Mouse (Mus musculus): ENCODE results near the gene Ptcd3. TPM values are rescaled to one million over a fixed set of nuclear protein-coding genes. Genes with fewer than 3 reads are reported as not detected.

Gene Ptcd3
- total RNA-seq (2014; fragmentation: Nextera tagmentation) (113 and 134 TPM in 2 replicates), total RNA-seq (2017) (153 and 171 TPM in 2 replicates)

DNA sequence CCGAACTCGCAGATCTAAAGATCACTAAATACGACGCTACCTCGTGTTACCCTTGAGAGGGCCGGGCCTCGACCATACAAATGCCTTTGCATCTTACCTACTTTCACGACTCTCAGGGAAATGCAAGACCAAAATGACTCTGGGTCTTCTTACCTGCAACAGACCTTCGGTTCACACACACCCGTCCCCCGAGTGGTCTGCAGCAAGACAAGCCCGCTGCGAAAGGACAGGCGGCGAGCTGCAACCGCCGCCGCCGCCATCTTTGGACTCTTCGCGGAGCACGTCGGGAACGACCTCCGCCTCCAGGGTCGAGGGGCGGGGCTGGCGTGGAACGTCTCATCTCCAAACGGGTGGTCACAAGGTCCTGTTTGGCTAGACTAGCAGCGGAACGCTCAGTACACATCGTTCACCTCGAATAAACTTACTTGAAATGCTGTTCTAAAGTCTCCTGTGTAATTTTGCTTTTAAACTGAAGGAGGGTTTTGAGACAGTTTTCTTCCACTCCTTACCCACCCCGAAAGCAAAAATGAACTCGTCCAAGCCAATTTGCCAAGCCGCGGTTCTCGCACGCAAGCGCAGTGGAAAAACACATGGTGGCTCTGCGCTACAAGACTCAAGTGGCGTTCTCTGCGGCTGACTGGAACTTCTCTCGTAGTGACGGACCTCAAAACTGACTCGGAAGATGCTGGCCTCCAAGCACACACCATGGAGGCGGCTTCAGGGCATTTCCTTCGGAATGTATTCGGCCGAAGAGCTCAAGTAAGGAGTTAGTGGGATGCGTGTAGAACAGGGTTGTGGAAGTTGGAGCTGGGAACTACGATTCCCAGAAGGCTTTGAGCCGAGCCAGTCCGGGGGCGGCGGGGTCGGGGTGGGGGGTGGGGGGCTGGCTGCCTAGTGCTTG is at the start of gene Ptcd3, which contains the start of gene Polr1a:
TSS of gene Ptcd3 (minus strand) at position 270 of the 901 bp plus-strand sequence.
TSS of gene Polr1a (plus strand) at position 573 of the 901 bp plus-strand sequence.
- peak; percentile 94 for ATAC-seq (replicated peaks; ENCODE audit: poor library complexity, severe bottlenecking)

DNA sequence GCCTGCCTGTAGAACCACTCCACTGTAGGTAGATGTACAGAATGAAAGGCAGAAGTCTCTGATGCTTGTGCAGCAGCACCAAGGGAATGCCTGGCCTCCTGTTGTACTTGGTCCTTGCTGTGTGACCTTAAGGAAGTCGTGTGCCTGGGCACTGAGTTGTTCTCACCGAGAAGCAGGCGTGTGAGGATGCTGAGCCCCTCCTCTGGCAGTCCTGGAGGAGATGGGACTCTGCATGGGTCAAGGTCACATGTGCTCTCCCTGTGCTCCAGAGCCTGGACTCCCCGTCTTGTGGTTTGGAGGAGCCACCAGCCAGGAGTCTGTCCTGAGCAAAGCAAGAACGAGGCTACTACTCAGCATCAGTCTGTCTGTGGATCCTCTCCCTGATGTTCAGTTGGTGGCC is 42.6 kb upstream of the Ptcd3 start:
- ATAC-seq (replicated peaks; ENCODE audit: poor library complexity, severe bottlenecking) = no peak

DNA sequence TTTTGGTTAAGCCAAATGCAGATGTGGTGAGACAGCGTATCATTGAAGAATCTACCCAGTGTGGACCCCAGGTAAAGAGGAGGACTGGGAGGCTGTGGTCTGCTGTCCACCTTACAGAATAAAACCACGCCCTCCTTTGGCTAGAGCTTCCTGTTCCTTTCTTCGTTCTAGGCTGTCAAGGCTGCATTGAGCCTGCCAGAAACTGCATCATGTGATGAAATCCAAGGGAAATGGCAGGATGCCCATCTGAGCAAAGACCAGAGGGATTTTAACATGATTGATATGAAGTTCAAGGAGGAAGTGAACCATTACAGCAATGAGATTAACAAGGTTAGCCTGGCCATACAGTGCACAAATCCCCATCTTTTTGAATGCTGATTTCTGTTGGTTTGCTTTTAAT is 42.0 kb upstream of the Ptcd3 start:
- peak; percentile 86 for ATAC-seq (replicated peaks; ENCODE audit: poor library complexity, severe bottlenecking)

DNA sequence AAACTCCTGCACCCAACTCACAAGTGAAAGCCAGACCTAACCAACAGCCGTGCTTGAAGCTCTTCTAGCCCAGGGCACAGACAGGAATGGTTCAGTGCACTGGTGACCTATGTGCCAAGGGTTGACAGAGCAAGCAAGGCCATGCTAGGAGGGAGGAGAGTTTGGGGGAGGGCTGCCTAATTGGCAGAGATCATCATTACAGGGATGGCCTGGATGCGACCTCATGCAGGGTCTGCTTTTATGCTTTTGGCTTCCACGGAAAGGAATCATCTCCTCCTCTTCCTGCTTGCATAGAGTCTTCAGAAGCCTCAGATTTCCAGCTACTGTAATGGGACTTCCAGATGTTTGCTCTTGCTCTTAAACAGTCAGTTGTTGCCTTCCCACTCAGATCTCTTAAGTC is 41.2 kb upstream of the Ptcd3 start:
- no peak for ATAC-seq (replicated peaks; ENCODE audit: poor library complexity, severe bottlenecking)

DNA sequence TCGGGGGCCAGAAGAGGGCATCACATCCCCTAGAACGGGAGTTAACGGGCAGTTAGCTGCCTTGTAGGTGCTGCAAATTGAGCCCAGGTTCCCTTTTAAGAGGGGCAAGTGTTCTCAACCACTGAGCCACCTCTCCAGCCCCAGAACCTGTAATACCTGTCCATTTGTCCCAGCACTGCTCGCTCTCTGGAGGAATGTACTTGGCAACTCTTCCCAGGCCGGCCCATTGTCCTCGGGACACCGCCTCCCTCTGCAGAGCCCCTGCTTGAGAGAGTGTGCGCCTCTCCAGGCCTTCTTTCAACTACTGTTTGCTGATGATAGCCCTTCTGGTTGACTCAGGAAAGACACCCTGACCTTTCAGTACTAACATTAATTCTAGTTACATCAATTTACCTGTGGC is 37.6 kb upstream of the Ptcd3 start:
- no peak for ATAC-seq (replicated peaks; ENCODE audit: poor library complexity, severe bottlenecking)

DNA sequence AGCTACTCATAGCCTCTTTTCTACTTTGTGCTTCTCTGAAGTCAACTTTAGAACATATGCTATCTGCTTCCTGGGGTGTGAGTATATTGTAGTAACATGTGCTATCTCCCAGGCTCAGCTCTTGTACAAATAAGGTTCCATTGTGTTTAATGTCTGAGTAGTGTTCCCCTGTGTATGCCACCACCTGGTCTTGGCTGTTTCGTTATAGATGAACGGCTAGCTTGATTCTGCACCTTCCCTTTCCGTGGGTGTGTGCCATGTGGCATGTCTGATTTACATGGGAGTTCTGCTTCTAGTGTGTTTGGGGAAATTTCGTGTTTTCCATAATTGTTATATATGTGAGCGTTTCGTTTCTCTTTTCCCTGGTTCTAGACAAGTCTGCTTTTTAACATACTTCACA is 36.6 kb upstream of the Ptcd3 start:
- ATAC-seq (replicated peaks; ENCODE audit: poor library complexity, severe bottlenecking) = no peak

DNA sequence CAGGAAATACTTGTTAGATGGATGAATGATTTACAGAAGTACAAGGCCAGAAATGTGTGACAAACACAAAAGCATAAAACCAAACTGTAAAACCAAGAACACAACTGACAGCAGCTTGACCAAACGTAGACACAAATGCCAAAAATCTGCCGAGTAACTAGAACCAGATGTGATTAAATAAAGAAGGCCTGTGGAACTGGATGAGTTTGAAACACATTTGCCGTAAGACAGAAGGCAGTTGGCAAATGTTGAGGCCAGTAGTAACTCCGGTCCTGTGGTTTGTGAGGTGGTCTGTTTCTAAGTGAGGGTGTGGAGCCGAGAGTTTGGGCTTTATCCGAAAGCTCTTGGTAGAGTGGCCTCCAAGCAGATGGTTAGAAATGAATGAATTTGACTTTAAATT is 32.4 kb upstream of the Ptcd3 start:
- ATAC-seq (replicated peaks; ENCODE audit: poor library complexity, severe bottlenecking) = no peak

DNA sequence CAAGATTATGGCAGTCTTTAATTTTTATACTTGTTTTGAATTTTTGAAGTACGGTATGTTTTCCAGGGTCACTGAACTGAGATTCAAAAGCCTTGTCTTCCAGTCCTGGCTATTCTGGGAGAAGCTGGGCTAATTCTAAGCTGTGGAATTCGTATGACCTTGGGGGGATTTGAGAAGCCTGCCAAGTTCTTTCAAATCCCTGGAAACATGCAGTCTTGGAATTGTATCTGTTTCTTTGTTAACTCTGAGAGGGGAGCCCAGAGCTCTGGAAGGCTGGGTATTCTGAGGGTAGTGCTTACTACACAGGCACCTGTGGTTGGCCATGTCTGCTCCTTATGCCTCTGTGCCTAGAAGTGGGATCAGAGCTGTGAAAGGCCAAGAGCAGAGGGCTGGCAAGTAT is 27.2 kb upstream of the Ptcd3 start:
- no peak for ATAC-seq (replicated peaks; ENCODE audit: poor library complexity, severe bottlenecking)

DNA sequence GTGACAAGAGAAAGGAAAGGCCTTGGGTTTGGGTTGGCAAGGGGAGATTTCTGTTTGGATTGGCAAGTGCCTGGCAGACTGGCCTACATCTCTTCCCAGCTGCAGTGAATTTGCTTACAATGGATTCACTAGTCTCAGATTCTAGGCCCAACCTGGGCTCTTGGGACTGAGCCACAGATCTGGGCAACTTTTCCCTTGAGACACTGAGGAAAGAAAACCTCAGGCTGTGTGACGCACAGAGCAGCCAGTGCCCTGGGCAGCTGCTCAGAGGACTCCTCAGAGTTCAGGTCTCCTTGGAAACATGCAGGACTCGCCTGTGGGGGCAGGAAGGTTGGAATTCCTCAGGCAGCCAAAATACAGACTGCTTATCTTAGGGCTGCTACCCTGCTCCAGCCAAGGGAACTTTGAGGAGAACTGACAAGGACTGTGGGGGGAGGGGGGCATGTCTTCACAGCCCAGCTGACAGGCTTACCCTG is 25.6 kb upstream of the Ptcd3 start:
- no peak for ATAC-seq (replicated peaks; ENCODE audit: poor library complexity, severe bottlenecking)

DNA sequence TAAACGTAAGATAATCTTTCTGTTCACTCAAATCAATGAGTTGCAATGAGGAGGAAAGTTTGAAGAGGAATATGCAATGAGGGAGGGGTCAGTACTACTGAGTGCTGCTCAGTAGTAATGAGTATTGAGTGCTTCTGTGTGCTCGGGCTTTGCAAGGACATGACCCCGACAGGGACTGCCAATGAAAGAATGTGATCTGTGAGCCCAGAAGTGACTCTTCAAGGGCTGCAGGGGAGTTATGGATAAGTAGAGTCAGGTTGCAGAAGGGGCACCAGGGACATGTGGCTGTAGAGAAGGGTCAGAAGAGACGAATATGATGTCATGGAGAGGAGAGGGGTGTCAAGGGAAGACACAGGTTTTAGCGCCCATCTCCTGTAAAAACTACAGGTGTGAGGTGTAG is 23.8 kb upstream of the Ptcd3 start:
- ATAC-seq (replicated peaks; ENCODE audit: poor library complexity, severe bottlenecking) = no peak

DNA sequence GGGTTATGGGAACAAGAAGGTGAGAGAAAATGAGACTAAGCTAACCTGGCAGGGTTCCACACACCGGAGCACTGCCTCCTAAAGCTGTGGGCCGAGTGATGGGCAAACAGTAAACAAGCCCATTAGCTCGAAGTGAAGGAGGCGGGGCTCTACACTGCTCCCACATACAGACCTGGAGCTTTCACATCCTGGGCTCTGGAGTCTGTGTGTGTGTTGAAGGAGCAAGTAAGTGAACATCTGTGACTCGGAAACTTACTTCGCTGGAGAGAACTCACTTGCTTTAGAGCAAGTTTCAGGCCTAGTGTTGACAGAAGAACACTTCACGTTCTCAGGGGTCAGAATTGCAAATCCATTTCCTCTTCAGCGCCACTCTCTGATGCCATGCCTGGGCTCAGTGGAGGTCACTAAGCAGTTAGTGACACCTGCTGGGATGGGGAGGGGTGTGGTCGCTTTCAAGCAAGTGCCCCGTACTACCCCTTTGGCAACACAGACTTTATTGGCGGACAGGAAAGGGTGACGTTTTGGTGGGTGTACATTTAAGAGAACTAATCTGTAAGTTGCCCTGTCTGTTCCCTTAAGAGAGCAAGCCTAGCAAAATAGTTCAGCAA is 22.4 kb upstream of the Ptcd3 start:
- peak; percentile 29; the same call in 1 of the 2 replicates for ATAC-seq (replicated peaks; ENCODE audit: poor library complexity, severe bottlenecking)

DNA sequence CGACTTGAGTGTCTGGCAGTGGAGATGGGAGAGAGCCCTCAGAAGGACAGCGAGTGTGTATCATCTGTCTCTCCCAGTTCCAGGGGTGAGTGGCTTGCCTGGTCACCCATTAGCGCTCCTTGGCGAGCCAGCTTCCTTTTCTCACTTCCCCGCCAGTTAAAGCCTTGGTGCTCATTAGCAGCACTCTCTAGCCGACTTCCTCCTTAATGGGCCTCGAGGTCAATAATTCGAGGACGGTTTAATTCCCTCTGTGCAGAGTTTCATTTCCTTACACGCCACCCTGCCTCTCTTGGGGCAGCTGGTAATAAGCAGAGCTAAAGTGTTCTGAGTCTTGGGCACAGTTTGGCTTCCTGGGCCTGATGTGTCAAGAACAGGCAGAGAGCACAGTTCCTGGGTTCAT is 21.5 kb upstream of the Ptcd3 start:
- ATAC-seq (replicated peaks; ENCODE audit: poor library complexity, severe bottlenecking) = peak; percentile 88

DNA sequence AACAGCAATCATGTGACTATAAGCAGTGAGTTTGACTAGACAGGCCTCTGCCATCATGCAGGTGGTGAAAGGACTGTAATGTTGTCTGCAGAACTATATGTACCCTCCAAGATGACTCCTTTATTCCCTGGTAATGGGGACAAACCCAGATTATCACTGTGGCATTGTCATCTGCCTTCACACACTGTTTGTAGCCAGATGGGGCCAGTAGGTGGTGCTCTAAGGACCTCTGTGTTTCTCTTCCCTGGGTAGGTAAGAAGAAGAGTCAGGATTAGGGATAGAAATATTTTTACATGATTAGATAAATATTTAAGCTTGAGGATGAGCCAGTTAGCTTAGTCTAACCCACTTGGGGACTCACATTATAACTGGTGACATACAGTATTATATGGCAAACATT is 19.4 kb upstream of the Ptcd3 start:
- no peak for ATAC-seq (replicated peaks; ENCODE audit: poor library complexity, severe bottlenecking)

DNA sequence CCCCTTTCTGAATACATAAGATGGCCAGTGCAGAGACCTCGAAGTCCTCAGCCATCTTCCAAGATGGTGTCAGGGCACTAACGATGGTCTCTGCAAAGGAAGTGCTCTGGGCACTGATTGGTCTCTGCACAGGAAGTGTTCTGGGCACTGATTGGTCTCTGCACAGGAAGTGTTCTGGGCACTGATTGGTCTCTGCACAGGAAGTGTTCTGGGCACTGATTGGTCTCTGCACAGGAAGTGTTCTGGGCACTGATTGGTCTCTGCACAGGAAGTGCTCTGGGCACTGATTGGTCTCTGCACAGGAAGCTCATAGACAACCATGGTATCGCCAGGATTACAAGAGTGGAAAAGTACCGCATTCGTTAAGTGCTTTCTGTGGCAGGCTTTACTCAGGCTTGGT is 16.7 kb upstream of the Ptcd3 start:
- ATAC-seq (replicated peaks; ENCODE audit: poor library complexity, severe bottlenecking) = peak; percentile 49

DNA sequence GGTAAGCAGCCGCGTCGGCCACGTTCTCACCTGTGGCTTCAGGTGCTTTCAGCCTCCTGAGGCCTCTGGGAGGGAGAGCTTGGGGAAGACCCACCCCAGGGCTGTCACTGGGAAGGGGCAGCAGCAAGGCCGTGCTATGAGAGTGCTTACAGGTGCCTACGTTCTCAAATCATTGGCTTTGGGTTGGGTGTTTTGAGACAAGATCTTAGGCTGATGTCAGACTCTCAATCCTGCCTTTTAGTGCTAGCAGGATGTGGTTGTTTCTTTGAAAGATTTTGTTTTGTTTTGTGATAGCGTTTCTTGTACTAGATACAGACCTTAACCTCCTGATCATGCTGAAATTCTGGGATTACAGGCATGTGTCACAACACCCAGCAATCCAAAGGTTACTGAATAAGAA is 12.2 kb upstream of the Ptcd3 start:
- ATAC-seq (replicated peaks; ENCODE audit: poor library complexity, severe bottlenecking) = no peak

DNA sequence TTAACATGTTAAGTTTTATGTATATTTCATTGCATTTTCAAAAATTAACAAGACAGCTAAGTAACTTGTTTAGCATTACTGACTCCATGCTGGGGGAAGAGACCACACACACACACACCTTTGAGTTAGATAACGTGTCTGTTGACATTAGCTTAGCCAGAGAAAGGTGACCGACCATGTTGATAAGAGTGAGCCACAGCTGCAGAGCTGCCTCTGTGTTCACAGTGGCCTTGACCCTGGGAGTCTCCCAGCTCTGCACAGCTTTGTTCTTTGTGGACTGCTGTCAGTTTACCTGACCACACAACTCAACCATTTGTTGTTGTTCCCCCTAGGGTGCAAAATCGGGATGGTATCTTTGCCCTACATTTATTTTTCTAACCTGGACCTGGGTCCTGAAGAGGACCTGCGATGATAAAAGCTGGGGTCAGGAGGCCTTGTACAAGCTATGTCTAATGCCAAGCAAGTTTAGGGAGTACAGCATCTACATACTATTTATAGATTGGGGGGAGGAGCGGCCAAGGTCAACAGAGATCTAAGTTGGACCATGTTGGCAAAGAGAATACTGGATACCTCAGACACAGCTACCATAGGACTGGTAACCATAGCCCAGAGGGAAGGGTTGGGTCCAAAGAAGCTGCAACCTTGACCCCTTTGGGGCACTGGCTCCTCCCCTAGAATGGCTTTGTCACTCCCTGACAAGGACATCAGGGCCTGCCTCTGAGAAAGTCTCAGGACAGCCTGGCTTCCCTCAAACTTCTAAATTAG is 3.3 kb upstream of the Ptcd3 start:
- ATAC-seq (replicated peaks; ENCODE audit: poor library complexity, severe bottlenecking) = no peak

DNA sequence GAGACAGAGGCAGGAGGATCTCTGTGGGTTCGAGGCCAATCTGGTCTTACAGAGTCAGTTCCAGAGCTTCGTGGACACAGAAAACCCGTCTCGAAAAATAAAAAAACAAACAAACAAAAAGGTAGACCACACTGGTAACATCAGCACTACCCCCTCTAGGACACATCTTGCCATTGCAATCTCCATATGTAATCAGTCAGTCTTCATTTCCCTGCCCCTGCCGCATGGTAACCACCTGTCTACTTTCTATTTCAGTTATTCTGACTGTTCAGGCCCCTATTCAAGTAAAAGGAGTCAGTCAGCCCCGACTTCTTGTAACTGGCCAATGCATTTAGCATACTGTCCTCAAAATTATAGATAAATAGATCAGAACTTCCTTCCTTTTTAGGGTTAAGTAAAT is 1.3 kb upstream of the Ptcd3 start:
- ATAC-seq (replicated peaks; ENCODE audit: poor library complexity, severe bottlenecking) = peak; percentile 30; the same call in 1 of the 2 replicates

DNA sequence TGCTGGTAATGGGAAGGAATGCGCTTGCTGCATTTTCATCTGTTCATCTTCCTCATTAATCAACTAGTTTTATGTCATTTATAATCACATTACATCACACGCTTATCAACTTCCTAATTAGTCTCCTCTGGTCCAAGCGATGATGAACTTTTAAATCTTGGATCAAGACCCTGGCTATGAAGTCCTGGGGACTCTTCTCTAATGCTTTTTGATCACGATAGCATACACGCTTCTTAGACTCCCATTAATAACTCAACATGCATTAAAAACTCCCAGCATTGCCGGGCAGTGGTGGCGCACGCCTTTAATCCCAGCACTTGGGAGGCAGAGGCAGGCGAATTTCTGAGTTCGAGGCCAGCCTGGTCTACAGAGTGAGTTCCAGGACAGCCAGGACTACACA is 834 bp upstream of the Ptcd3 start:
- no peak for ATAC-seq (replicated peaks; ENCODE audit: poor library complexity, severe bottlenecking)

DNA sequence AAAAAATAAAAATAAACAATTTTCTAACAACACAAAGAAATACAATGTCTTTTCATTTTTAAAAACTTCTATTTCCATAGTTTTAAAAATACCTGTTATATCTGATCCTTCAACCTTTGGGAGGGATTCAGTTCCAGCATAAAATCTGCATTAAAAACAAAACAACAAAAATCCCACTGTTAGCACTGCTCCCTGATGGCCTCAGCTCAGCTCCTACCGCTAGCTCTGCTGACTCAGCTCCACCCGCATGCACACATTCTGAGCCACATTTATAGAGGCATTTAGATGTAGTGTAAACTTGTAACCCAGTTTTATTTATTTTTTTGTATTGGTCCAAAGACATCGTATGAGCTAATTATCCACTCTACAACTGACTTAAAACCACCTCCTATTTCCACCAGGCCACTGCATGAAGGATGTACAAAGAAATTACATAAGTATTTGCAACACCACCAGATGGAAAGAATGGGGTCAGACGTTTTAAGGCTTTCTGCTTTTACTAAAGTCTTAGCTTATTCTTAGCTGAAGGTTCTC is 781 bp downstream of the Ptcd3 start:
- ATAC-seq (replicated peaks; ENCODE audit: poor library complexity, severe bottlenecking) = no peak

DNA sequence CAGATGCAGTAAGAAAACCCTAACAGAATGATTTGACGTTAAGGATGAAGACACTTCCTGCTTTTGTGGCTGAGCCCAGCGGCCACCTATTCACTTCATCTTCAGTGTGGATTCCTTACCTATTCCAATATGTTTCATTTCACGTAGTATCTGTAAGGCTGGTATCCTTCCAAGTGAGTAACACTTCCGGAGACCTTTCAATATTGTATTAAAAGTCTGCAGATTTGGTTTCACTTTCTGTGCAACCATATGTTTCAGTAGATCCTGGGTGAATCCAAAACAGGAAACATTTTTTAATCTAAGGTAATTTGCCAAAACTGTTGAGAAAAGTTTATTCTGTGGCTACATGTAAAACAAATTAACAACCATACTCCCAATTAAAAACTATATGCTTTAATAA is 15.3 kb downstream of the Ptcd3 start:
- ATAC-seq (replicated peaks; ENCODE audit: poor library complexity, severe bottlenecking) = no peak
